Mouse (Mus musculus): ENCODE measurements around the gene Alad. TPM values are rescaled to one million over a fixed set of nuclear protein-coding genes. Genes with fewer than 3 reads are reported as not detected.
A peak's percentile ranks its signal among the peaks of the same experiment; 100 is the strongest.

The Alad gene
- polyA plus RNA-seq, 1 experiment from 2014 or later, result 75.2 TPM

DNA sequence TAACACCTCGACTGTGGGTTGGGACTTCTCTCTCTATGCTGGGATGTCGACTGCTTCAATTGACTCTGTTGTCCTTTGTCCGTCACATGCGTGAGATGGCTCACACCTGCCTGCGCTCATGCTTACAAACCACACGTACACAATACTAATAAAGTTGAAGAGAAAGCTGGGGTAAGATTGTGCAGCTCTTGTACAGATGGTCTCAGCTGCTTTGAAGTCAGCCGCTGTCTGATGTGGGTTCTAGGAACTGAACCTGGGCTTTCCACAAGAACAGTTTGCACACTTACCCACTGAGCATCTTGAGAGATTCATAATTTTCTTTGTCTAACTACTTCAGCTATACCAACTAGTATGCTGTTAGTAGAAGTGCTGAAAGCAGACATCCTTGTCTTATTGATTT, 32.2 kb upstream of the Alad start:
- ATAC-seq (ENCODE audit: low FRiP score) (no peak), DNase-seq (ENCODE audit: low spot score) (no peak)
- no peaks in the 10 kb centered on the region for H3K4me1 ChIP-seq (replicated peaks; ENCODE audit: control insufficient read depth, insufficient read depth, low read length)
- WGBS, result 91% methylated on average over 7 of the region's 7 CpGs
- no peak overlapping the region for H3K27ac ChIP-seq
- no peaks in the 10 kb centered on the region for H3K9me3 ChIP-seq (ENCODE audit: control insufficient read depth, low read length)
- no peak overlapping the region for H3K4me3 ChIP-seq (replicated peaks; ENCODE audit: low read length)
- no peaks in the 10 kb centered on the region for H3K27me3 ChIP-seq (ENCODE audit: control insufficient read depth, insufficient read depth, low read length)
- H3K36me3 ChIP-seq (replicated peaks; ENCODE audit: control insufficient read depth, insufficient read depth), result no peaks in the 10 kb centered on the region
- H3K4me2 ChIP-seq (replicated peaks), result no peak overlapping the region
- no peak overlapping the region for H3K9ac ChIP-seq

- Histone ChIP-seq H3K4me2 (replicated peaks) (no peak overlapping the region), H3K9me3 (ENCODE audit: control insufficient read depth, low read length) (no peaks in the 10 kb centered on the region), H3K9ac (no peak overlapping the region), H3K36me3 (replicated peaks; ENCODE audit: control insufficient read depth, insufficient read depth) (no peaks in the 10 kb centered on the region), H3K4me3 (replicated peaks; ENCODE audit: low read length) (no peak overlapping the region), H3K27ac (no peak overlapping the region), H3K27me3 (ENCODE audit: control insufficient read depth, insufficient read depth, low read length) (no peaks in the 10 kb centered on the region), H3K4me1 (replicated peaks; ENCODE audit: control insufficient read depth, insufficient read depth, low read length) (no peaks in the 10 kb centered on the region)
- DNase-seq (ENCODE audit: low spot score) (no peak), ATAC-seq (ENCODE audit: low FRiP score) (no peak)
Observed at GRCm38 (mm10) chr4:62544801-62545200, 25.1 kb upstream of the Alad start.

DNA sequence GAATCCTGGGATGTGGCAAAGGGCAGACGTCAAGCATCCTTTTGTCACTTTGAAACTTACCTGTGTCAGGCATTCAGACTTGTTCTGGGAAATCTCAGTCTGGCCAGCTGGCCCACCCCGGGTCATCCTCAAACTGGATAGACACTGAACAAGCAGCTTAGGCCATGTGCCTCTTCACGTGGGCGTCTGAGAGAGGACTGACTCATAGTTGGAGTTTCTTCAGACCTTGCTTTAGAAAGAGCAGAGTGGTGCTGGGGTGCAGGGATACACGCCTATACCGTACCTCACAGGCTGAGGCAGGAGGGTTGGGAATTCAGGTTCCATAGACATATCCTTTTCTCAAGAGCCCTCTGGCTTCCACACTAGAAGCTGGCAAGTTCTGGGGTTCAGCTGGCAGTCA, 24.1 kb upstream of the Alad start:
- H3K36me3 ChIP-seq (replicated peaks; ENCODE audit: control insufficient read depth, insufficient read depth), result no peaks in the 10 kb centered on the region
- 96% methylated on average over 6 of the region's 6 CpGs for WGBS
- no peaks in the 10 kb centered on the region for H3K27me3 ChIP-seq (ENCODE audit: control insufficient read depth, insufficient read depth, low read length)
- DNase-seq (ENCODE audit: low spot score), result no peak
- H3K4me1 ChIP-seq (replicated peaks; ENCODE audit: control insufficient read depth, insufficient read depth, low read length), result no peaks in the 10 kb centered on the region
- H3K4me2 ChIP-seq (replicated peaks), result no peak overlapping the region
- no peak overlapping the region for H3K27ac ChIP-seq
- no peaks in the 10 kb centered on the region for H3K9me3 ChIP-seq (ENCODE audit: control insufficient read depth, low read length)
- H3K4me3 ChIP-seq (replicated peaks; ENCODE audit: low read length), result no peak overlapping the region
- ATAC-seq (ENCODE audit: low FRiP score), result no peak
- no peak overlapping the region for H3K9ac ChIP-seq

DNA sequence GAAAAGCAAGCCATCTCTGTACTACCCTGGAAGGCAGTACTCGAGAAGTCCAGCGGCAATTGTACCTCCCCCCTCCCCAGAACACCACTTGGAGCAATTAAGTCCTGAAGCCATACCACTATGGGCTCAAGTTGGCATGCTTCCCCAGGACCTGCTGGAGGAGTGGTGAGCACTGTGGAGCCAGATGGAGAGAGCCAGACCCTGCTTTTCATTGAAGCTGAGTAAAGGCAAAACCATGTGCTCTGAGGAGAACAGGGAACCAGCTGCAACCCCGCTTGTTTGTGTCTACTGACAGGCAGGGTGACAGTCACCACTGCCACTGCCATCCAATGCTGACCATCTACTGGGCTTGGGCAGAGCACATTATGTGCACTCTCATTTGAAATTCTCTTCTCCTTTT, 22.1 kb upstream of the Alad start:
- Histone ChIP-seq H3K4me3 (replicated peaks; ENCODE audit: low read length) (no peak overlapping the region), H3K27me3 (ENCODE audit: control insufficient read depth, insufficient read depth, low read length) (no peaks in the 10 kb centered on the region), H3K4me1 (replicated peaks; ENCODE audit: control insufficient read depth, insufficient read depth, low read length) (no peaks in the 10 kb centered on the region), H3K36me3 (replicated peaks; ENCODE audit: control insufficient read depth, insufficient read depth) (no peaks in the 10 kb centered on the region), H3K9me3 (ENCODE audit: control insufficient read depth, low read length) (no peaks in the 10 kb centered on the region), H3K9ac (no peak overlapping the region), H3K27ac (no peak overlapping the region), H3K4me2 (replicated peaks) (no peak overlapping the region)
- DNase-seq (ENCODE audit: low spot score), result no peak
- ATAC-seq (ENCODE audit: low FRiP score), result no peak
- 76% methylated on average over 3 of the region's 3 CpGs for WGBS

DNA sequence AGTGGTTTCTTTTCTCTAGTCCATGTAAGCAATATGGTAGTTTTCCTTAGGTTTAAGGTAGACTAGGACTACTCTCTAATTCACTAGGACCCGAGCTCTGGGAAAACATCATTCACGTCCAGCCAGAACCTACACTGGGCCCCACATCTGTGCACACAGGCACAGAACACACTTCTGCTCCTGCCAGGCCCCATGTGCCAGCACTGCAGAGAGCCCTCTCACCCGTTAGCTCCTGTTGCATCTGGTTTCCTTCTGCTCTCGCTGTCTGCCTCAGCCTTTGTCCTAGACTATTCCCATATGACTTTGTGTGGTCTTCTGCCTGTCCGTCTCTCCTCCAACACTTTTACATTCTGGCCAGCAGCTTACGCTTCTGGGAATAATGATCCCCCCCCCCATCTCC, 14.0 kb upstream of the Alad start:
- Histone ChIP-seq H3K27ac (no peak overlapping the region), H3K27me3 (ENCODE audit: control insufficient read depth, insufficient read depth, low read length) (no peaks in the 10 kb centered on the region), H3K4me1 (replicated peaks; ENCODE audit: control insufficient read depth, insufficient read depth, low read length) (no peaks in the 10 kb centered on the region), H3K4me2 (replicated peaks) (no peak overlapping the region), H3K9ac (no peak overlapping the region), H3K4me3 (replicated peaks; ENCODE audit: low read length) (no peak overlapping the region), H3K36me3 (replicated peaks; ENCODE audit: control insufficient read depth, insufficient read depth) (no peaks in the 10 kb centered on the region), H3K9me3 (ENCODE audit: control insufficient read depth, low read length) (no peaks in the 10 kb centered on the region)
- ATAC-seq (ENCODE audit: low FRiP score), result no peak
- DNase-seq (ENCODE audit: low spot score), result no peak
- 82% methylated on average over 6 of the region's 6 CpGs for WGBS

GRCm38 (mm10) chr4:62527655-62528054, 7.9 kb upstream of the Alad start:
- Histone ChIP-seq H3K27ac (no peak overlapping the region), H3K4me1 (replicated peaks; ENCODE audit: control insufficient read depth, insufficient read depth, low read length) (peaks cover 8% of the 10 kb centered on the region; the same call in 1 of the 2 replicates), H3K36me3 (replicated peaks; ENCODE audit: control insufficient read depth, insufficient read depth) (0 out of 2 replicates have a peak, but pooled peaks cover 5% of the 10 kb centered on the region), H3K4me3 (replicated peaks; ENCODE audit: low read length) (no peak overlapping the region), H3K4me2 (replicated peaks) (no peak overlapping the region), H3K9ac (no peak overlapping the region), H3K9me3 (ENCODE audit: control insufficient read depth, low read length) (no peaks in the 10 kb centered on the region), H3K27me3 (ENCODE audit: control insufficient read depth, insufficient read depth, low read length) (no peaks in the 10 kb centered on the region)
- ATAC-seq (ENCODE audit: low FRiP score), result no peak
- no peak for DNase-seq (ENCODE audit: low spot score)
- 82% methylated on average over 4 of the region's 4 CpGs for WGBS

DNA sequence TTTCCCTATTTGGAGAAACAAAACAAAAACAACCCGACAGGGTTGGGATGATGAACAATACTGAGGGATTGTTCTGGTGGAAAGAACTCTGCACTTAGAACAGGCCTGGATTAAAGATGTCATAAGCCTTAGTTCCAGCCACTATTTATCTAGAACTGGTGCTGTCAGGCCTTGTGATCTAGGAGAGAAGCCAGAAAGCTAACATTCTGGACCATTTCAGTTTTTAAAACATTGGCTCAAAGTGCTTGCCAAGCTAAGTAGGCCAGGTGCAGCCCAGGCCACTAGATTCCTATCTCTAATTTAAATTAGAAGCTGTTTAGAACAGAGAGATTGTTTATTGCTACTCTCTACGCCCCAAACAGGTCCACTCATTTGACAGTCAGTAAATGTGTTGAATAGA, 6.5 kb upstream of the Alad start:
- 63% methylated on average over 2 of the region's 2 CpGs for WGBS
- Histone ChIP-seq H3K9ac (no peak overlapping the region), H3K36me3 (replicated peaks; ENCODE audit: control insufficient read depth, insufficient read depth) (0 out of 2 replicates have a peak, but pooled peaks cover 7% of the 10 kb centered on the region), H3K9me3 (ENCODE audit: control insufficient read depth, low read length) (no peaks in the 10 kb centered on the region), H3K4me3 (replicated peaks; ENCODE audit: low read length) (no peak overlapping the region), H3K27me3 (ENCODE audit: control insufficient read depth, insufficient read depth, low read length) (no peaks in the 10 kb centered on the region), H3K4me2 (replicated peaks) (no peak overlapping the region), H3K4me1 (replicated peaks; ENCODE audit: control insufficient read depth, insufficient read depth, low read length) (peaks cover 8% of the 10 kb centered on the region; the same call in 1 of the 2 replicates), H3K27ac (no peak overlapping the region)
- ATAC-seq (ENCODE audit: low FRiP score), result no peak
- DNase-seq (ENCODE audit: low spot score), result no peak

DNA sequence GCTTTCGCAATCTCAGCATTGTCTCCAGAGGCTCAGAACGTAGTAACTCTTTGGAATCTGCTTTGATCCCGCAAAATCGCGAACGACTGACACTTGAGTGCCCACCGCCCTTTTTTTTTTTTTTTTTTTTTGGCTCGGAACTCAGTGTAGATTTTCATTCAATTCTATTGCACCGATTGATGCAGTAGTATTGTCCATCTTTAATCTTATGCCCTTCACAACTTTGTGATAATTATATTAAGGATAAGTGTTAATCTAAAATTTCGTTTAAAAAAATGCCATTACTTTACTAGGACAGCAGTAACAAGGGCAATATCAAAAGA, 5.7 kb upstream of the Alad start:
- Histone ChIP-seq H3K4me2 (replicated peaks) (peak overlapping the region; percentile 44), H3K27me3 (ENCODE audit: control insufficient read depth, insufficient read depth, low read length) (no peaks in the 10 kb centered on the region), H3K9ac (peak overlapping the region; percentile 84), H3K4me1 (replicated peaks; ENCODE audit: control insufficient read depth, insufficient read depth, low read length) (peaks cover 10% of the 10 kb centered on the region; the same call in 1 of the 2 replicates), H3K4me3 (replicated peaks; ENCODE audit: low read length) (peak overlapping the region; percentile 69), H3K9me3 (ENCODE audit: control insufficient read depth, low read length) (no peaks in the 10 kb centered on the region), H3K36me3 (replicated peaks; ENCODE audit: control insufficient read depth, insufficient read depth) (0 out of 2 replicates have a peak, but pooled peaks cover 7% of the 10 kb centered on the region), H3K27ac (no peak overlapping the region; the same call in 1 of the 2 replicates)
- DNase-seq (ENCODE audit: low spot score) (no peak), ATAC-seq (ENCODE audit: low FRiP score) (no peak)
- WGBS, result 1% methylated on average over 10 of the region's 10 CpGs

- H3K9ac ChIP-seq, result peak within 1 kb of the TSS; percentile 84
- no peaks in the 10 kb centered on the region for H3K27me3 ChIP-seq (ENCODE audit: control insufficient read depth, insufficient read depth, low read length)
- under 1% methylated on average over 59 of the region's 59 CpGs for WGBS
- H3K4me1 ChIP-seq (replicated peaks; ENCODE audit: control insufficient read depth, insufficient read depth, low read length), result peaks cover 13% of the 10 kb centered on the region; the same call in 1 of the 2 replicates
- peak within 1 kb of the TSS; percentile 79 for H3K4me2 ChIP-seq (replicated peaks)
- H3K27ac ChIP-seq, result peak within 1 kb of the TSS; percentile 98
- H3K36me3 ChIP-seq (replicated peaks; ENCODE audit: control insufficient read depth, insufficient read depth), result 0 out of 2 replicates have a peak, but pooled peaks cover 7% of the 10 kb centered on the region
- ATAC-seq (ENCODE audit: low FRiP score), result peak; percentile 98
- peak within 1 kb of the TSS; percentile 69 for H3K4me3 ChIP-seq (replicated peaks; ENCODE audit: low read length)
- no peaks in the 10 kb centered on the region for H3K9me3 ChIP-seq (ENCODE audit: control insufficient read depth, low read length)
- peak; percentile 99 for DNase-seq (ENCODE audit: low spot score)
Observed at GRCm38 (mm10) chr4:62524651-62525488, 5.2 kb upstream of the Alad start, which contains the start of the genes Pole3 and 4933430I17Rik. Gene Pole3 (minus strand): TSS chr4:62525068. Gene 4933430I17Rik (plus strand): TSS chr4:62525369.
